Mouse (Mus musculus): Measurements from ENCODE around the gene Siah3.
"Not testable (repeated sequence)": the region's sequence is repeated elsewhere in the genome, so short reads cannot be mapped to it uniquely, and the experiment has no call there.

Siah3 gene

DNA sequence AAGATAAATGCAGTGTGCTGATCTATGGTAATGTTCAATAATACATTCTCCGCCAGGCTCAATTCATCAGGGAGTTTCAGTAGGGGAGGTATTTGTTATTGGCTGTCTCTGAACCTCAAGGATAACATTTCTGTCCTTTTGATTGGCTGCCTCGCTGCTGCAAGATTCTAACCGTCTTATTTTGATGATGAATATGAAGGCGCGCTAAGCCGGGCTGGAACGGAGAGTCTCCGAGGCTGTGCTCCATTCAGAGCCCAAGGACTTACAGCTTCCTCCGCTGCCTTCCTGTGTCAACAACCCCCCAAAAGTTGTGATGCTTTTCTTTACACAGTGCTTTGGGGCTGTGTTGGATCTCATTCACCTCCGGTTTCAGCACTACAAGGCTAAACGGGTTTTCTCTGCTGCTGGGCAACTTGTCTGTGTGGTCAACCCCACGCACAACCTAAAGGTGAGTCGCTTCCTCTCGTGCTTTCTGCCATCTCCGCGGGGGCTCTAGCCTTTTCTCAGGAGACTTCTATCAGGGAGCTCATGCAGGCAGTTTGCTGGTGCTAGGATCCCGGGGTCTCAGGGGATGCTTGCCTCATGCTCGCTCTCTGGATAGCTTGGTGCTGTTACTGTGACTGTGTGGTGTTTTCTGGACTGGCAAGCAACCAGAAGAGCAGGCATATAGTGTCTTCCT lies at the start of gene Siah3:
Gene Siah3 (plus strand): TSS at position 240 of the 679 bp plus-strand sequence.
- peak; percentile 81 for DNase-seq (ENCODE audit: low read depth, low spot score)

DNA sequence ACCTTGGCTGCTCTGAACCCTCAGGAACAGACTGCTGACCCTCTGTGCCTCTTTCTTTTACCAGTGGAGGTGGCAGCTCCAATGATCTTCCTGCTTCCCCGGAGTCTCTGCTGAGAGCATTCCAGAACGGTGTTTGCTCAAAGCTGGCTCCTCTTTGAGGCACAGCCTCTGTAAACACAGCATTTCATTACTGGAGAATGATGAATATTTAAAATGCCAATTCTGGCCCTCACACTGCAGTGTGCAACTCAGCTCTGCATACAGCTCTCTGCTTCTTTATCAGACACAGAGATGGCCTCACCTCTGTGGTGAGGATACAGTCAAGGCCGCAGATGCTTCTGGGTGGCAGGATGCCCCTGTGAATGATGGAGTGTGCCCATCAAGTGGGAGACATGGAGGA lies 46.0 kb upstream of the Siah3 start:
- no peak for DNase-seq (ENCODE audit: low read depth, low spot score)

DNA sequence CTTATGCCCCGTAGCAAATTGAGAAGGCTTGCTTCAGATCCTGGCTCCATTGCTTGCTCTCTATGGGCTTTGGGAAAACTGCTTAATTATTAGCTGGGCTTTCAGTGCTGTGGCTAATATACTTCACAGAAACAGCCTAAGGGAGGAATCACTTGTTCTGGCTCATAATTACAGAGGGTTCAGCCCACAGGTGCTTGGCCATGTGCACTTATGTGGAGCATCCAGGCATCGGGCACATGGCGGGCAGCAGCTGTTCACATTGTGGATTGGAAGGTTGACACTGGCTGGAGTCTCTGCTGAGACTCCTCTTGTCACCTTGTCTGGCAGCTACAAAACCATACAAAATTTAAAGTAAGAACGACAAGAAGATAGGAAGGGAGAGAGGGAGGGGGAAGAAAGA lies 45.4 kb upstream of the Siah3 start:
- no peak for DNase-seq (ENCODE audit: low read depth, low spot score)

DNA sequence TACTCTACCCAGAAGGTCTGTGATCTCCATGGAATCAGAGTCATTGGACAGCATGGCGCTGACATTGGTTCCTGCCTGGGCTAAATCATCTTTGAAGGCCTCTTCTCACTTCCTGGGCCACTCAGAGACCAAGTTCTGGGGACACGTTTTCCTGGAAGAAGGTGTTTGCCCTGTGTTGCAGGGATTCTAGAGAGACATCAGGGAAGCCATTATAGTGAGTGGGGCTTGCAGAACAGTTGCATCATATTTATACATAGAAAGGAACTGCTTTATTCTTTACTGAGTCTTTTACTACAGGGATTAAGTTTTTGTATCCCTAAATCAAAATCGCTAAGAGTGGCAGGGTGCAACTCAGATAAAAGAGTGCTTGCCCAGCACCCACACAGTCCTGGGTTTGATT lies 37.1 kb upstream of the Siah3 start:
- DNase-seq (ENCODE audit: low read depth, low spot score), result no peak

DNA sequence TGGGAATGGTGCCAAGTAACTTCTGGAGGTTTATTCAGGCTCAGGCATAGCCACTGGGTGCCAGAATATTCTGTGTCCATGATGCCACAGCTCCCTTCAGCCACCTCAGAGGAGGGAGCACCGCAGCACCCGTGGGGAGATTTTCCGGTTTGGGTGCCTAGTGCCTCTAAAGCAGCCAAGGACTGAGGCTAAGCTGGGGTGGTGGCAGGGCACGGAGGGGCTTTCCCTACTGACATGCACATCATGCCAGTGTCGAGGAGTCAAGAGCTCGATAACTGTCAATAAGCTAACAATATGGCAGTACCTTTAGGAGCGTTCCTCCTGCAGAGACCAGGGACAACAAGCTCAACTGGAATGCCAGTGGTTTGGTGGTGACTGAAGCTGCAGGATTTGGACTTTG lies 35.9 kb upstream of the Siah3 start:
- DNase-seq (ENCODE audit: low read depth, low spot score), result no peak

DNA sequence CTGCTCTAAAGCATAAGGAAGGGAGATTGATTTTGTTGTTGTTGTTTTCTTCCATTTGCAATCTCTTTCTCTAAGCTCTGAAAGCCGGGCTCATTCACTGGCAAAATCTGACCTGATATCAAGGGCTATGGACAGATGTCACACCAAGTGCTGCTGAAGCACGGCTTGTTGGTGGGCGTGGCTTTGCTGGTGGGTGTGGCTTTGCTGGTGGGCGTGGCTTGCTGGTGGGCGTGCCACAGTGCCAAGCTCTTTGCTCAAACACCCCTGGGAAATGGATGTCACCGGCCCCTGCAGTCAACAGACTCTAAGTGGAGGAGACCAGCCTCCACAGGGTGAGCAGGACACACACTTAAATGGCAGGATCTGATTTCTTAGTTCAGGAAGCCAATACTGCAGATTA lies 35.0 kb upstream of the Siah3 start:
- DNase-seq (ENCODE audit: low read depth, low spot score), result no peak

DNA sequence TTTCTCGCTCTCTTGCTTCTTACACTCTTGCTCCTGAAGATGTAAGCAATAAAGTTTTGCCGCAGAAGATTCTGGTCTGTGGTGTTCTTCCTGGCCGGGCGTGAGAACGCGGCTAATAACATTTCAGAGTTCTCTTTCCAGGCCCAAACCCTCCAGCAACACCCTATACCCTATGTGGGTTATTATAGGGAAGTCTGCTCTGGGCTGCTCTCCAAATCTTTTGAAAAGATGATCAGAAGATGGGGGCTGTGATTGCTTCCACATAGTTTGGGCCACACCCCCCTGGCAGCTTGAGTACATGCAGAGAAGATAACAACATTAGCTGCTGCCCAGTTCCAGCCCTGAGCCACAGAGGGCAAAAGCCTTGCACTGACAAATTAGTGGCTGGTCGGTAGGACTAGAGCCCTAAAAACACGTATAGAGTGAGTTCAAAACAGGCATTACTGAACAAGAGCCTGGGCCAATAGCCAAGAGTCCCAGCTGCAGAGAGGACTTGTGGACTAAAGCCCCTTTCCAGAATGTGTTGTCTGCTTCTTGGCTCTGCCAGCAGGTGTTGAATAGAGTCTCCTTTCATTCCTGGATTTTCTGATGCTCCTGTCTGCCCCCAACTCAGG lies 24.5 kb upstream of the Siah3 start:
- no peak for DNase-seq (ENCODE audit: low read depth, low spot score)

DNA sequence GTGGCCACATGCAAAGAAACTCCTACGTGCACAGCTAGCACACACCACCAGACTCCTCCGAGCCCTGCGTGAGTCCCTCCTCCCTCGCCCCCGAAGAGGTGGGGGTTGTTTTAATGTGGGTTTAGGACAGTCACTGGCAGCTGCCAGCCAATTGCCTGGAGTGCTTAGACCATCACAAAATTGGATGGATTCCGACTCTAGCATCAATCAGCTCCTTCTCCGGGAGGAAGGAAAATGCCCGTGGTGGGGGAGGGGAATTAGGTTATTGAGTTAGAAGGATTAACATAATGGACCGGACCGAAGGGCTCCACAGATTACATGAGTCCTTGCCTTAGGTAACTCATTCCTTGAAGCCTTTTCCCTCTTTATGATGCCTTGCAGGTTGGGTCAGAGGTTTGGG lies 22.9 kb upstream of the Siah3 start:
- no peak for DNase-seq (ENCODE audit: low read depth, low spot score)

DNA sequence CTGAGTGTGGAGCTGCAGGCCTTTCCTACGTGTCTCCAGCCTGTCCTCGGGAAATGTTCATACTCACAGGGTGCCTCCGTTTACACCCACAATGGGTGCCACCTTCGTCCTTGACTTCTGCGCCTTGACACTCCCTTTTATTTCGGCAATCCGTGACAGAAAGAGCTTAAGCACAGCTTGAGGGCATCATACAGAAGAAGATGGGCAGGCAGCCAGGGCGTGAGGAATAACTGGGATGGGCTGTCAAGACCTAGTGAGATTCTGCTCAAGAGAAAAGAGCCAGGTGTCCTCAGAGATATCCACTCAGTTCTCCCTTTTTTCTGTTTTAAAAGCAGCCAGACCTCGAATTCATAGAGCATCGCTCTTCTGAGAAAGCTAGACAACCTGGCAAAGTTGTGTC lies 21.2 kb upstream of the Siah3 start:
- DNase-seq (ENCODE audit: low read depth, low spot score), result no peak

DNA sequence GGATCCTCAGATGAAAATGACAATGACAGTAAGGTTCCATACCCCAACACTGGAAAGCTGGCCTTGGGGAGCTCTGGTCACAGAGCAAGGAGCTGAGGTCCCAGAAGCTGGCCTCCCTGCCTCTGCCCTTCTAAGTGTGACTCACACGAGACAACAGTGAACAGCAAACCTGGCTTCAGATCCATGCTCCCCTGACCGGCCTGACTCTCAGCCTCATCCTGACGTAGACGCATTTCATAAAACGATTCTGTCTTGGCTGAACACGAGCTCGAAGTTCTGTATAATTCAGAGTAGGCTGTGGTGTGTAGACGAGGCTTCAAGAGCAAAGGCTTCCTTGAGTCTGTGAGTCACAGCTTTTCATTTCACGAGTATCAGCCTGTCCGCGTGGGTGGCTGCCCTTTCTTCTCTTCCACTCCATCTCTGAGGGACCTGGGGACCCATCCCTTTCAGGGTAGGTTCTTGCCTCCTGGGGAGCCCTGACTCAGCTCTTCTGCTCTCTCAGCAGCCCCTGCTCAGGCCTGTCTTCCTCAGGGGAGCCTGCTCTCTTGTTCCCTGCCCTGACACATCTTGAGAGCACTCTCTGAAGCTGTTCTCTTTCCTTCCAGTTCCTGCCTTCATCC lies 11.2 kb upstream of the Siah3 start:
- DNase-seq (ENCODE audit: low read depth, low spot score), result no peak

DNA sequence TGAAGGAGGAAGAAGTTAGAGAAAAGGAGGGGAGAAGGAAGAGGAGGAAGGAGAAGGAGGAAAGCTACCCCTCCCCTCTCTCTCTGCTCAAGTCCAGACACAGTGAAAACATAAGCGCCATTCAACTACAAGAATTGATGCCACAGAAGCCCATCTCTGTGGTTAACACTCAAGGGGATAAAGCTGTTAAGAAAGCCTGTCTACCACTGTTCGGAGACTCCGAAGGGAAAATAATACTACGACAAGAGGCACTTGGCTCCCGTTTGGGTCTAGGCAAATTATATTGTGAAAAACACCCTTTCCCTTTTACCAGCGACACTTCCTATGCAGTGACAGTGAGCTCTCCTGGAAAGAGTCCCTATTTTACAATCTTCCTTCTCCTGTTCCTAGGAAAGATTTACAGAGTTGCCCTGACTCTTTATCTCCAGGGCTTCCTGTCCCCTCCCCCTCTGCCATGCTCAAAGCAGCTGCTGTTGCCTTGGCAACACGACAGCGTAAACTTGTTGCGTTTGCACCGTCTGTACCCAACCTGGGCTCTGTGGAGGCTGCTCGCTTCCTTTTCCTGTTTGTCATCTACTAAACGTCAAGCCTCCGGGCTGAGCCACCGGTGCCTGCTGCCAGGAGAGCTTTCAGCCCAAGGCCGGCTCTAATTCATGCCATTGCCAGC lies 10.4 kb upstream of the Siah3 start:
- DNase-seq (ENCODE audit: low read depth, low spot score), result peak; percentile 78

DNA sequence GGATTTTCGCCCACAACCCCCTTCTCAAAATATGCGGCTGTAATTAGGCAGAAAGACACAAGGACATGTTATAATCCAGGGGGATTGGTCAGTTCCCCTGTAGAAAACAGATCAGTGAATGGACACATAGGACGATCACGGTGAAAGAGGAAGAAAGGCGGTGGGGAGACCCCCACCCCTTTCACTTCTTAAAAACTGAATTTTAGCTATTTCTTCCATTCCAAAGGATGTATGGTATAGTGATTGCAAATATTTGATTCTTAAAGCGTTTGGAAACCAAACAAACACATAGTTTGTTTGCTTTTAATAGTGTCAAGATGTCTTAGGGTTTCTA lies 9.9 kb upstream of the Siah3 start:
- no peak for DNase-seq (ENCODE audit: low read depth, low spot score)

DNA sequence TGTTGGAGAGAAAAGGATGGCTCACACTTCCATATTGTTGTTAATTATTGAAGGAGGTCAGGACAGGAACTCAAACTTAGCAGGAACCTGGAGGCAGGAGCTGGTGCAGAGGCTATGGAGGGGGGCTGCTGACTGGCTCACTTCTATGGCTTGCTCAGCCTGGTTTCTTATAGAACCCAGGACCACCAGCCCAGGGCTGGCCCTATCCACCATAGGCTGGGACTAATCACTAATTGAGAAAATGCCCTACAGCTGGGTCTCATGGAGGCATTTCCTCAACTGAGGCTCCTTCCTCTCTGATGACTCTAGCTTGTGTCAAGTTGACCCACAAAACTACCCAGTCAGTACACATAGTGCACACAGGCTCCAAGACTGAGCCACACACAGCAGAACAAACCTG lies 9.5 kb upstream of the Siah3 start:
- DNase-seq (ENCODE audit: low read depth, low spot score), result not testable (repeated sequence)

DNA sequence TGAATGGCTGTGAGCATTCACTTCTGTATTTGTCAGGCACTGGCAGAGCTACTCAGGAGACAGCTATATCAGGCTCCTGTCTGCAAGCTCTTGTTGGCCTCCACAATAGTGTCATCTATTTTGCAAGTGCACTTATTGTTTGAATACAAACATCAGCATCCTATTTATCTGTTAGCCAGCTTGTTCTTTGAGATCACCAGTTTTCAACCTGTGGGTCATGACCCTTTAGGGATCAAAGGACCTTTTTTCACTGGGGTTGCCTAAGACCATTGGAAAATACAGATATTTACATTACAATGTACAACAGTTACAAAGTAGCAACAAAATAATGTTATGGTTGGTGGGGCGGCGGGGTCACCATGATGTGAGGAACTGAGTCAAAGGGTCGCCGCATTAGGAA lies 1.9 kb upstream of the Siah3 start:
- DNase-seq (ENCODE audit: low read depth, low spot score), result no peak

DNA sequence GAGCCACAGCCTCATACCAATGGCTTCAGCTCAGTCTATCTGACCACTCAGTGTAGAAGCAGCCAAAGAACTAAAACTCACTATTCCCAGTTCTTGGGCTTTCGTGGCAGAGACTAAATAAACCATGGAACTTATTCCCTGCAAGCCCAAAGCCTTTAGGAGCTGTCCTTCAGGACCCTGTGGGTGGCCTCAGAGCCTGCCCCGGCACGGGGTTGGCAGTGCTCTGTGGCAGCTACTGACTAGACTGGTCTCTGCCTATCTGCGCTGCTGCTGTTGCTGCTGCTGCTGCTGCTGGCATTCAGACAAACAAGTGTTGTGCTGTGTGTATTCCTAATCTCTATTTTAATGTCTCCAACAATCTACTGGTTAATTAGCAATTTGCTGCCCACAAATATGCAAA lies 1.1 kb upstream of the Siah3 start:
- DNase-seq (ENCODE audit: low read depth, low spot score), result no peak

DNA sequence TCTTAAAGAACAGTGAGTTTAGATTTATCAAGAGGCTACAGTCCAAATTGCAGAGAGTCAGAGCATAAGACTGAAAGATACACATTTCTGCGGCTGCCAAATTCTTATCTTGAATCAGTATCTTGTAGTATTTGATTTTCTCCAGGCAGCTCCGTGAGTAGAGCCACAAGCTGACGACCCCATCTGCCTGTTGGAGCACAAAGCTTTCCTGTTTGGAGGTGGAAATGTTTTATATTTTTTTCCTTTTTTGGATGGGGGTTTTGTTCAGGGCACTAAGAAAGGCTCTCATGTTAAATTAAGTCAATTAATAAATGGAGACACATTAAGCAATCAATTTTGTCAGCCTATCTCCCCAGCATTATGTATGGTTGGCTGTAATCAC lies 430 bp upstream of the Siah3 start:
- no peak for DNase-seq (ENCODE audit: low read depth, low spot score)

DNA sequence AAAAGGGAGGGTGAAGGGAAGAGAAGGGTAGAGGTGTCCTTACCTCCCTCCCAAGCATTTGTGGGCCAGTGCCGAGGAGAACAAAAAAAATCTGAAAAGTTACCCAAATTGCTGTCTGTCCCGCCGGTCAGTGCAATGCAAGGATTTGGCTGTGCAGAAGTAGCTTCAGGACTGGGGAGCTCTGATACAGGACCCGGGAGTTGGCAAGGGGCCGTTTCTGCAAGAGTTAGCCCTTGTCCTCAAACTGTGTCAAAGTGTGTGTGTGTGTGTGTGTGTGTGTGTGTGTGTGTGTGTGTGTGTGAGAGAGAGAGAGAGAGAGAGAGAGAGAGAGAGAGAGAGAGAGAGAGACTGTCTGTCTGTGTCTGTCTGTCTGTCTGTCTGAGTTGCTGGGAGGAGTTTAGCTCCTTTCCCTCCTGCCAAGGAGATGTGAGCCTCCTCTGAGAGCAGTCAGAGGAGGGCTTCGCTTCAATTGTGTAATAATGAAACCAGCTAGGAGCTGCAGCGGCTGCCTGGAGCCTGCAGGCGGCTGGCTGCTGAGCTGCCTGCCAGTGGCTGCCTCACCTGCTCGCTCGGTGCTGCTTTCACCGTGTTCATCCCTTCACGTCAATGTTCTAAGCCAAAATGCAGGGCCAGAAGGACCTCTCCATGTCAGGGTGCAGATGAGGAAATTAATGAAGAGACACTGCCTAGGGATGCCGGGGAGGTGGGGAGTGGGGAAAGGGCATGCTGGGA lies 873 bp downstream of the Siah3 start:
- DNase-seq (ENCODE audit: low read depth, low spot score), result no peak

DNA sequence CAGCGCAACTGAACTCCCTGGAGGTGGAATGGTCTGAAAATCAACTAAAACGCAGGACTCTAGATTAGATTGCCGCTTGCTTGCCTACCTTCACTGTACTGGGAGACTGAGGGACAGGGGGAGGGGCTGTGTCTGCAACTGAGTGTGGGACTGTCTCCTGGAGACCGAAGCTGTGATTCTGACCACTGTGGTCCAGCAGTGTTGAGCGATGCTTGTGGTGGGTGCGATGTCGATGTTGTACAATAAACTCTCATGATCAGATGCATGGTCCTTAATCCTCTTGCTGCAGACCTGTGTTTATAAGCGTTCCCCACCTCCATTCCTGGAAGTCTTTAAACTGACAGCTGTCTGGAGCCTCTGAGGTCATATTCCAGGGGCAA lies 1.4 kb downstream of the Siah3 start:
- DNase-seq (ENCODE audit: low read depth, low spot score), result no peak

DNA sequence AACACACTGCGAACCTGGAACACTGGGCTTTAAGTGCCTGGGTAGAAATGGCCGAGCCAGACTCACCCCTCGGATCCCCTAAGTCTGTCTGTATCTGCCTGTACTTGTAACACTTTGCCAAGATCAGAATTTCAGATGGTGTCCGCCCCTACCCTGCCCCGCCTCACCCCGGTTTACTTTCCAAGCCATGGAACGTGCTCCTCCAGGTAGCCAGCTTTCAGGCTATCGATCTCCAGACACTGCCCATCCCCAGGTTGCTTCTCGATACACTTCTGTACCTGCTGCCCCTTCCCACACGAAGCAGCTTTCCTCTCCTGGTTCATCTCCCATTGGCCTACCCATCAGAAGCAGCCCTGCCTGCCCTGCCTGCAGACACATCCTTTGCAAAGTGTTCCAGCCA lies 3.6 kb downstream of the Siah3 start:
- no peak for DNase-seq (ENCODE audit: low read depth, low spot score)

DNA sequence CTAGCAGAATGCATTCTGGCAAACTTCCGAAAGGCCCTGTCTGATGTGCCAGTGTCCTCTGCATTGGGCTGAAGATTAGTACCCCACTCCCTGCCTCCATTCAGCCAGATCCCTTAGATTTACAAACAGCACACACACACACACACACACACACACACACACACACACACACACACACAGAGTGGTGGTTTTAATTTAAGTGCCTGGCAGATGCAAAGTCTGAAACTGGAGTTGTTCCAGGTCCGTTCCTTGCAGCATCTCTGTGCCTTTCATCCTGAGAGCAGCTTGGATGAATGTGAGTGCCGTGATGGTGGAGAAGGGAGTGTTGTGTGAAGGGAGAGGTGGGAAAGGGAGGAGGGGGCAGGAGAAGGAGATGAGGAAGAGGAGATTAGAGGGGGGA lies 4.2 kb downstream of the Siah3 start:
- peak; percentile 83 for DNase-seq (ENCODE audit: low read depth, low spot score)

DNA sequence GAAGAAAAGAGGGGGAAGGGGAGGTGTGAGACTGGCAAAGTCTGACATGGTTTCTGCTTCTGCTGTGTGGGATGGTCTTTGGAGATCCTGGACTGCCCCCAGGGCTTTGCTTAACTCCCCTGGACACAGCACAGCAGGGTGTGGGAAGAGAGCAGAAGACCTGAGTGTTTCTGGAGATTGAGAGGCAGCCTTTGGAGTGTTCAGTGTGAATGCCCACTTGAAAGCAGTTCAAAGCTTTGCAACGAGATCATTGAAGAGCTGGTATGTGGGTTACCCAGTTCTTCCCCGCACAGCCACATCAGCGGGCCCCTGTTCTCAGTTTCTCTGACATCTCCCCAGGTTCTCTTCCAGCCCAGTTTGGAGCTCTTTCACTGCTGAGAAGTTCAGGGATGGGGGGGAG lies 4.7 kb downstream of the Siah3 start:
- DNase-seq (ENCODE audit: low read depth, low spot score), result no peak

DNA sequence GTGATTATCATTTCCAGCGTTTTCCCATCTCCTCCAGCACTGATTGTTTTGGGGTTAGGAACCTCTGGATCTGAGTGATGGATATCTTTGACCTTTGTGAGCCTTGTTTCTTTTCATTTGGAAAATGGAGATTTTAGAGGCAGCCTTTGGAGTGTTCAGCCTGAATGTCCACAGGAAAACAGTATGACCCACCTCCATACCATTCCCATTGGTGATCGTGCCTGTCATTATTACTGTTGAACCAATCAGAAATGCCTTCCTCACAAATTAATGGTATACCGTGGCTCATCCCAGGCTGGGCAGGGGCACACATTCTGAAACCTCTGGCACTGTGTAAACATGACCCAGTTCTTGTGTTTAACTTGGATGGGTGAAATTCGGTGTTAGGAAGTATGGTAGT lies 6.0 kb downstream of the Siah3 start:
- DNase-seq (ENCODE audit: low read depth, low spot score), result no peak
